Comparison of ENCODE assay signal across 11 mouse cellular contexts in genomic region chr7:76546456-76546855, GRCm38 (mm10).
DNase-seq lines count a peak whose midpoint lies in the region; ATAC-seq and TF ChIP-seq lines count a peak whose summit lies in the region.
"Had no signal": no experiment of that assay in that cellular context is flagged by ENCODE, and none has a peak within 500 bp of the region (broad histone marks: within the 10 kb centered on the region; RNA-seq: fewer than 3 reads in every experiment).

No protein-coding gene starts in this region.

- H3K9ac ChIP-seq in forebrain, embryonic 13.5 days: no peak overlapping the region
- no peak overlapping the region for H3K9ac ChIP-seq in forebrain, embryonic 11.5 days (ENCODE audit: low read length)
- H3K9ac ChIP-seq in stomach, embryonic 14.5 days (replicated peaks; ENCODE audit: low read depth, low read length): no peak overlapping the region
- H3K9ac ChIP-seq in stomach, postnatal 0 days (ENCODE audit: low read length): no peak overlapping the region
- no peak overlapping the region for H3K9ac ChIP-seq in kidney, embryonic 14.5 days (ENCODE audit: low read depth, low read length)
- H3K9ac ChIP-seq: embryonic facial prominence, embryonic 12.5 days; liver, postnatal 0 days had no signal

- TF ChIP-seq CTCF in stomach, postnatal 0 days (IDR thresholded peaks at IDR 0.05; ENCODE audit: low read depth): no peak

- H3K4me3 ChIP-seq in forebrain, embryonic 13.5 days: no peak overlapping the region
- H3K4me3 ChIP-seq in forebrain, embryonic 11.5 days (ENCODE audit: low read depth, low read length): no peak overlapping the region
- H3K4me3 ChIP-seq in stomach, embryonic 14.5 days (ENCODE audit: low read depth, low read length): no peak overlapping the region
- H3K4me3 ChIP-seq in stomach, postnatal 0 days (ENCODE audit: low read depth, low read length): no peak overlapping the region
- no peak overlapping the region for H3K4me3 ChIP-seq in kidney, embryonic 14.5 days (ENCODE audit: low read length)
- H3K4me3 ChIP-seq: embryonic facial prominence, embryonic 12.5 days had no signal

- H3K27ac ChIP-seq in forebrain, embryonic 13.5 days: no peak overlapping the region
- H3K27ac ChIP-seq in forebrain, embryonic 11.5 days (ENCODE audit: low read depth, low read length): no peak overlapping the region
- no peak overlapping the region for H3K27ac ChIP-seq in stomach, embryonic 14.5 days (ENCODE audit: low read length)
- H3K27ac ChIP-seq in stomach, postnatal 0 days (replicated peaks): no peak overlapping the region
- no peak overlapping the region for H3K27ac ChIP-seq in kidney, embryonic 14.5 days (ENCODE audit: low read depth, low read length)
- H3K27ac ChIP-seq: embryonic facial prominence, embryonic 12.5 days had no signal

- H3K4me2 ChIP-seq in forebrain, embryonic 13.5 days: no peak overlapping the region
- no peak overlapping the region for H3K4me2 ChIP-seq in forebrain, embryonic 11.5 days (ENCODE audit: low read depth, low read length, severe bottlenecking)
- no peak overlapping the region for H3K4me2 ChIP-seq in stomach, embryonic 14.5 days (replicated peaks; ENCODE audit: low read depth, low read length)
- no peak overlapping the region for H3K4me2 ChIP-seq in stomach, postnatal 0 days (replicated peaks; ENCODE audit: low read depth)
- no peak overlapping the region for H3K4me2 ChIP-seq in kidney, embryonic 14.5 days (replicated peaks; ENCODE audit: low read depth, low read length)
- H3K4me2 ChIP-seq: embryonic facial prominence, embryonic 12.5 days had no signal

- 25% methylated on average over 2 of the region's 2 CpGs for WGBS in forebrain, embryonic 13.5 days
- WGBS in forebrain, embryonic 11.5 days: 56% methylated on average over 2 of the region's 2 CpGs
- 31% methylated on average over 2 of the region's 2 CpGs for WGBS in stomach, embryonic 14.5 days
- 41% methylated on average over 2 of the region's 2 CpGs for WGBS in stomach, postnatal 0 days
- WGBS in kidney, embryonic 14.5 days: 43% methylated on average over 2 of the region's 2 CpGs

- H3K36me3 ChIP-seq in forebrain, embryonic 13.5 days (ENCODE audit: poor library complexity, severe bottlenecking): no peaks in the 10 kb centered on the region
- no peaks in the 10 kb centered on the region for H3K36me3 ChIP-seq in forebrain, embryonic 11.5 days (ENCODE audit: control insufficient read depth, insufficient read depth, low read length)
- no peaks in the 10 kb centered on the region for H3K36me3 ChIP-seq in stomach, embryonic 14.5 days (ENCODE audit: control insufficient read depth, insufficient read depth, low read length)
- H3K36me3 ChIP-seq in stomach, postnatal 0 days (ENCODE audit: control insufficient read depth, insufficient read depth, low read length): no peaks in the 10 kb centered on the region
- no peaks in the 10 kb centered on the region for H3K36me3 ChIP-seq in kidney, embryonic 14.5 days (ENCODE audit: control insufficient read depth, insufficient read depth, low read length)
- H3K36me3 ChIP-seq: embryonic facial prominence, embryonic 12.5 days had no signal

- no peaks in the 10 kb centered on the region for H3K9me3 ChIP-seq in forebrain, embryonic 13.5 days (replicated peaks)
- H3K9me3 ChIP-seq in forebrain, embryonic 11.5 days (ENCODE audit: control insufficient read depth, low read length): no peaks in the 10 kb centered on the region
- H3K9me3 ChIP-seq in stomach, embryonic 14.5 days (ENCODE audit: control insufficient read depth, low read depth, low read length): no peaks in the 10 kb centered on the region
- H3K9me3 ChIP-seq in stomach, postnatal 0 days (ENCODE audit: control insufficient read depth, low read length): no peaks in the 10 kb centered on the region
- no peaks in the 10 kb centered on the region for H3K9me3 ChIP-seq in kidney, embryonic 14.5 days (ENCODE audit: control insufficient read depth, low read length)
- H3K9me3 ChIP-seq: embryonic facial prominence, embryonic 12.5 days had no signal

- peak; percentile 75 for ATAC-seq in forebrain, embryonic 13.5 days
- ATAC-seq in forebrain, embryonic 11.5 days (replicated peaks; ENCODE audit: low FRiP score): no peak; the same call in 1 of the 2 replicates
- ATAC-seq in stomach, embryonic 14.5 days (ENCODE audit: insufficient number of reproducible peaks, insufficient read depth, low FRiP score, low read depth): peak; percentile 49; the same call in 1 of the 2 replicates
- no peak for ATAC-seq in stomach, postnatal 0 days (ENCODE audit: low FRiP score, low TSS enrichment)
- peak; percentile 35; the same call in 1 of the 2 replicates for ATAC-seq in kidney, embryonic 14.5 days (ENCODE audit: low FRiP score, low TSS enrichment)
- ATAC-seq: liver, postnatal 0 days had no signal

- H3K27me3 ChIP-seq in forebrain, embryonic 13.5 days: no peaks in the 10 kb centered on the region; the same call in 1 of the 2 replicates
- no peaks in the 10 kb centered on the region for H3K27me3 ChIP-seq in forebrain, embryonic 11.5 days (ENCODE audit: control insufficient read depth, insufficient read depth, low read length)
- H3K27me3 ChIP-seq in stomach, embryonic 14.5 days (ENCODE audit: control insufficient read depth, insufficient read depth, low read length): no peaks in the 10 kb centered on the region
- H3K27me3 ChIP-seq in stomach, postnatal 0 days (ENCODE audit: control insufficient read depth, insufficient read depth, low read length): no peaks in the 10 kb centered on the region
- H3K27me3 ChIP-seq in kidney, embryonic 14.5 days (ENCODE audit: control insufficient read depth, insufficient read depth, low read length): no peaks in the 10 kb centered on the region
- H3K27me3 ChIP-seq: embryonic facial prominence, embryonic 12.5 days had no signal

- no peak for TF ChIP-seq EP300 in stomach, postnatal 0 days (optimal IDR thresholded peaks at IDR 0.05)

- no peak for DNase-seq in forebrain, embryonic 11.5 days (ENCODE audit: low spot score)
- no peak for DNase-seq in stomach, postnatal 0 days (ENCODE audit: low spot score)
- DNase-seq in retina, embryonic 14.5 days (ENCODE audit: low spot score): no peak
- no peak for DNase-seq in layer of hippocampus, postnatal 36 days
- DNase-seq in heart, postnatal 4 days: no peak
- DNase-seq: cerebellum, adult 9-10 months; liver, postnatal 0 days had no signal

- H3K4me1 ChIP-seq in forebrain, embryonic 13.5 days: peaks cover 15% of the 10 kb centered on the region
- no peaks in the 10 kb centered on the region for H3K4me1 ChIP-seq in forebrain, embryonic 11.5 days (replicated peaks; ENCODE audit: control insufficient read depth, insufficient read depth, low read length)
- no peaks in the 10 kb centered on the region for H3K4me1 ChIP-seq in stomach, embryonic 14.5 days (ENCODE audit: control insufficient read depth, insufficient read depth, low read length)
- no peaks in the 10 kb centered on the region for H3K4me1 ChIP-seq in stomach, postnatal 0 days (replicated peaks; ENCODE audit: control insufficient read depth, insufficient read depth)
- no peaks in the 10 kb centered on the region for H3K4me1 ChIP-seq in kidney, embryonic 14.5 days (ENCODE audit: control insufficient read depth, insufficient read depth, low read length)
- H3K4me1 ChIP-seq: embryonic facial prominence, embryonic 12.5 days had no signal

Comparison
In these comparisons a context has a peak if more than half of its experiments do, and no peak if none do; other contexts are left out.
1. ATAC-seq: peak in forebrain, embryonic 13.5 days (single experiment), stomach, embryonic 14.5 days (single experiment) and kidney, embryonic 14.5 days (single experiment); none in forebrain, embryonic 11.5 days (single experiment) and stomach, postnatal 0 days (single experiment).